Mouse (Mus musculus): ENCODE results near the gene Rnd1.

The Rnd1 gene

DNA sequence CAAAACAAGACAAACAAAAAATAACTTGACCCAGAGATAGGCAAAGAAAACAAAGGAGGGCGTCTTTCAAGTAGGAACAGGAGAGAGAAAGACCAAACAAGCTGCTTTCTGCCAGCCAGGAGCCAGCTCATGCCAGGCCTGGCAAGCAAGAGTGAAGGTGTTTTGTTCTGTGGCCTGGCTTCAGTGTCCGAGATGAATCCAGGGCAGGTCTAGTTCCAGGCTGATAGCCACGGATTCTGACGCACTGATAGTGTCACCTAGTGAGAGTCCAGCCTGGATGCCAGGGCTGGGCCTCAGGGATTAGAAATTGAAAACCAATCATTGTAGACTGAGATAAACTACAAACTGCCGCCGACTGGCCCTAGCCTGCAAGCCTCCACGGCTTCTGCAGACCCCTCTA, 716 bp upstream of the Rnd1 start:
- DNase-seq (ENCODE audit: low read depth), result no peak

DNA sequence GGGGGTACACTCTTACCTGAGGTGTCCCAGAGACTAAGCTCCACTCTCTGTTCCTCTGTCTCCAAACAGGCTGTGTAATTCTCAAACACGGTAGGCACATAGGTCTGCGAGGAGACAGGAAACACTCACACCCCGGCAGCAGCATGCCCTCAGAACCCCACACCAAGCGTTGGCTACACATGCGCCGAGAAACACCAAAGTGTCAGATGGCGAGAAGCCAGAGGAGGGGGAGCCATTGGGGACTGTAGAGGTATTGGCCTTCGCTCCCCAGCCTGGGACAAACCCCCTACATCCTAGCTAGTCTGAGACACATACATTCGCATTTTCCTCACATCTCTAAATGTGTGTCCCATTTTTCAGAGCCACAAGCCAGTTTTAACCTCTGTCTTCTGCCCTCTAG, 790 bp downstream of the Rnd1 start:
- no peak for DNase-seq (ENCODE audit: low read depth)

DNA sequence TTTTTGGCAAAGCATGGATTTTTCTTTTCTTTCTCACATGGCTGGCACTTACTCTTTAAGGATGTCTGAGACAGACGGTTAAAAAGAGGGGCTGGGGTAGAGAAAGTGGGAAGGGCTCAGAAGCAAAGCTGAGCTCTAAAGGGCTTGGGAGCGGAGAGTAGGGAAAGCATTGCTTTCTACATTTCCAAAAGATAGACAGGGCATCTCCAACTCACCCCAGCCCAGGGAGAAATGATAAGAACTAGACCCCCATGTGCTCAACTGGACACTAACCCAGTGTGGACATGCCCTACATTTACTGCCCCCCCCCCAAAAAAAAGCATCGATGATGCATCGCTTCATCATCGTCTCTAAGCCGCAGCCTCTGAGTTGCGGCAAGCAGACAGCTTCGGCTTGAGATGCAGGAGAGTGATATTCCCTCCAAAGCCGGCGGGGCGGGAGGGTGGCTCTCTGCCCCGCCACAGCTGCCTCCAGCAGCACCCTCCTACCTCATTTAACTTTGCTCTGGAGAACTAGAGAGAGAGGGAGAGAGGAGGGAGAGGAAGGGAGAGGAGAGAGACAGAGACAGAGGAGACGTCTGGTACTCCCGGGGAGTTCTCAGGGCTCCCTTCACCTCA, 1.5 kb downstream of the Rnd1 start:
- DNase-seq (ENCODE audit: low read depth), result no peak

DNA sequence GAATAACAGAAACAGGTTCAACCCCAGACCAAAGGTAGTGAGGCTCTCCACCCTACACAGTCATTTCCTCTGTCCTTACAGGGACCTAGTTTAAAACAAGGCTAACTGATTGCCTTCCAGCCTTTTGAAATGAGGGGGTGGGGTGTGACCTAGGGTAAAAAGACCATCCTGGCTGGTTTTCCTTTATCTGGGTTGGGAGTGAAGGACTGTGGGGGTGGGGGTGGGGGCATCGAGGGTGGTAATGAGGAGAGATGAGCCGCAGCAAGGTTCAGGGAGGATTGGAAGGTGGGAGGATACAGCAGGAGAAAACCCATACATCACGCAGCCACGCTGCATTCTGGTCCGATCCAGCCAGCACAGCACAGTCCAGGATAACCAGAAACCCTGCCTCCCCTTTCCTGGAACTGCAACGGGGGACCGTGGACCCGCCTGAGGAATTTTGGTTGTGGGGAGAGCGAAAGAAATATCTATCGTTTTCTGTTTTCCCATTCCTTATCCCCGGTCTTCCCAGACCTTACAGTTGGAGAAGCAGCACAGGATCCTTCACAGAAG, 2.2 kb downstream of the Rnd1 start:
- DNase-seq (ENCODE audit: low read depth), result no peak

DNA sequence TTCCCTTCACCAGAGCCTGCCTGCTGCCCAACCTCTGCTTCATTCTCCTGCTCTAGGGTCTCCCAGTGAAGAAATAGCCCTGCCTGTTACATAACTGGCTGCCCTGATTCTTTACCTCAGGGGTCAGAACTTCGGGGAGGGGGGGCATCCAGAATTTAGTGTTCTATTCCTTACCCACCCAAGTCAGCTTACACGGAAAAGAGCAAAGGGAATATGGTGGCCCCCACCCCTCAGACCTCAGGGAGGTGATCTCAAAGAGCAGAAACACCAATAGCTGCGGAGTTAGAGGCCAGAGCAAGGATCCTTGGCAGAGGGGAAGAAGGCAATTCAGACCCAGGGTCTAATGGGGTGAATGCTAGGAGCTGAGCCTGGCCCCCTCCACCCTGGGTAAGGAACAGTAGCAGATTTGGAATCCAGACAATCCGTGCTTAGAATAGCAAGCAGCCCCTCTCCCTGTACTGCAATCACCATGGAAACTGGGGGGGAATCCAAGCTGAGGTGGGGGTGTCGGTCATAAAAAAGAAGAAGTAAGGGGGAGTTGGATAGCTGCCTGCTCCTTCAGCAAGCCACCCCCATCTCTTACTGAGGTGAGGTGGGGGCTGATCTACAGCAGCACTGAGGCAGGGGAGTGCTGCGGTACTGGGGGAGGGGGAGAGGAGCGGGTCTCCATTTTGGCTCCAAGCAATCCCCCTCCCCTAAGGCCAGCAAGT, 2.8 kb downstream of the Rnd1 start:
- DNase-seq (ENCODE audit: low read depth), result no peak

DNA sequence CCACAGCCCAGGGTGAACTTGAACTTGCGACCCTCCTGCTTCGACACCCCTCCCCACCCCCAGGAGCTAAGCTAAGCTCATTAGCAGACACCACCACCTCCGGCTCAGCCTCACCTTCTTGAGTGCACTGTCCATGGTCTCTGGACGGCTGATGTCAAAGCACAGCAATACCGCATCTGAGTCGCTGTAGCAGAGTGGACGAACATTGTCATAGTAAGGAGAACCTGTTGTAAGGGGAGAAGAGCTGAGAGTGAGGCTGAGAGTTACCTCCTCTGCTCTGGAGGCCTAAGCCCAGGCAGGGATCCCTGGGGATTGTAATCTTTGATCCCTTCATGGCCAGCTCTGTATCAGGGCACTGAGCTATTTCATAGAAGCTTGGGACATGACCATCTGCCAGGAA, 3.5 kb downstream of the Rnd1 start:
- no peak for DNase-seq (ENCODE audit: low read depth)

DNA sequence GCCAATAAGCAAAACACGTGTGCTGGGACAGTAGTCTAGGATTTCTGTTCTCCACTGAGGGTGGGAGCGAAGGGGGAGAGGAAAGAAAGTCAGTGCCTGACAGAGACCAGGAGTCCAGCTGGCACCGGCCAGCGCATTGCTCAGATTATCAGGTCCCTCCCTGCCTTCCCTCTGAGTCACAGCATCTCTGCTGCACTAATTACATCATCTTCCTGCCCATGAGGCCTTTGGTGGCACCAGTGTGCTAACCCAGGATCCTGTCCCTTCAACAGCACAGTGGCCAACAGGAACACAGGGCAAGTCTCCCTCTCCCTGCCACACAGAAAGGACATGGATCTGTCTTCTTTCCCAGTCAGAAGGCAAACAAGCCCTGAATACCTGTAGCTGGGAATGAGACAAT, 4.7 kb downstream of the Rnd1 start:
- DNase-seq (ENCODE audit: low read depth), result no peak

DNA sequence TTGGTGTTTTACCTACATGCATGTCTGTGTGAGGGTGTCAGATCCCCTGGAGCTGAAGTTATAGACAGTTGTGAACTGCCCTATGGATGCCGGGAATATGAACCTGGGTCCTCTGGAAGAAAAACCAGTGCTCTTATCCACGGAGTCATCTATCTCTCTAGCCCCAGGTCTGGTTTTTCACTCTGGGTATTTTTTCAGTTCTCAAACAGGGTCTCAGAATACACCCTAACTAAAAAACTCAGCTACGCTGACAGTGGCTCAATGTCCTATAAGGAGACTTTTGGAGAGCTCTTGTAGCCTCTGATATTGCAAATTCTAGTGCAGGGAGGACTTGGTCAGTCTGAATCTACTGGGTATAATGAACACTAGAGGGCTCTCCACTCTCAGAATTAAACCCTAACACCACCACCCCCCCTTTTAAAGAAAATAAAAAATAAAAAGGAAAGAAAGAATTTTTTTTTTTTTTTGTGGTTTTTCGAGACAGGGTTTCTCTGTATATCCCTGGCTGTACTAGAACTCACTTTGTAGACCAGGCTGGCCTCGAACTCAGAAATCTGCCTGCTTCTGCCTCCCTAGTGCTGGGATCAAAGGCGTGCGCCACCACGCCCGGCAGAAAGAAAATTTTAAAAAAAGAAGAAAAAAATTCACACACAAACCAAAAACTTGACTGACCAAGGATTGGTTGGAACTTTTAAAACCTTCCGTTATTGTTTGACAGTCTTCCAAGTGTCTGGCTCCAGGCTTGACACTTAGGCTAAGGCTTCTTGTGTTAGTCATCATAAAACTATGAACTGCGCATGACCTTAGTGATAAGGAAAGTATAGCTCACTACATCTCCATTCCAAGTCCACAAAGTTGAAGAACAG, 13.0 kb downstream of the Rnd1 start:
- no peak for DNase-seq (ENCODE audit: low read depth)

DNA sequence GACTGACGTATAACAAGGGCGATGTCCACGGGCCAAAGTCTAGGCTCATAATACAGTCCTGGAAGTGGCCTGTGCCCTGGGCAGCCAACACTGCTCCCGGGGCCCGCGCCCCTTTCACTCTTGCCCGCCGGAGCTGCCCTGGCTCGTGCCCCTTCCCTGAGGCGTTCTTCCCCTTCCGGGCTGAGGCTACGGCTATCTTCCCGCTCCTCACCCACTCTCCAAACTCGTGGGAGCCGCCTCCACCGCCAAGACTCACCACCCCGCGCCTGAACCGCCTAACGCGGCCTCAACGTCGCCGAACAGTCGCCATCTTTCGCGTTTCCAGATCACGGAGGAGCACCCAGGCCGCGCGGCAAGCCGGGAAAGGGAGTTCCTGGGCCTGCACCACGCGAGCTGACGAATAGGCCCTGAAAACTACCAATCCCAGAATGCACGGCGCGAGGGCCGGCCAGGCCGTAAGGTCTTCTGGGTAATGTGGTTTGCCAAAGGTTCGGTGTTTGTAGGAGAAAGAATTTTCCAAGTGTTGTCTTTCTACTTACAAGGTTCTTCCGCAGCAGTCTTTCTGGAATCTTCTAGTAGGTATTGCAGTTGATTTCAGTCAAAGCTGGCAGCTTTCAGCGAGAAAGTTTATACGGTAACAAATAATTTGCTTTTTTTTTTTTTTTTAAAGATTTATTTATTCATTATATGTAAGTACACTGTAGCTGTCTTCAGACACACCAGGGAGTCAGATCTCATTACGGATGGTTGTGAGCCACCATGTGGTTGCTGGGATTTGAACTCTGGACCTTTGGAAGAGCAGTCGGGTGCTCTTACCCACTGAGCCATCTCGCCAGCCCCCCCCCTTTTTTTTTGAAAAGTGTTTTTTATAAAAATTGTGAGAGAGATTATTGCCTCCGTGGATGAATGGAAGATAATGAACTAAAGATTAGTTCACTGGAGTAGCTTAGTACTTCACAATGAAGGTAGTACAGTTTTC, 14.4 kb downstream of the Rnd1 start, which contains the start of gene Ddx23:
TSS of gene Ddx23 (minus strand) at position 328 of the 979 bp plus-strand sequence.
- peak; percentile 94 for DNase-seq (ENCODE audit: low read depth)

DNA sequence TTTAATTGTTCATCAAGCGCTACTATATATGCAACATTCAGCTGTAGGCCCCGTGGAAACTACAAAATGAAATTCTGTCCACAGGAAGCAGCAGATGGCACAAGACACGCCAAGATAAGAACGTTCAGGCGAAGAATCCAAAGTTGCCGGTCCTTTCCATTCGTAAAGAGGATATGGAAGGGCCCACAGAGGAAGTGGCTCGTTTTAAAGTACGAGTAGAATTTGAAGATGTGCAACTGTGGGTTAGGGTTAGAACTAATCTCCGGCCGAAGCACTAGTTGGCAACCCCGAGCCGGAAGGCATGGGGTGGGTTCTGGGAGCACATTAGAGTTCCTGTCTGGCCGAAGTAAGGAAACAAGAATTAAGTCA, 15.1 kb downstream of the Rnd1 start:
- DNase-seq (ENCODE audit: low read depth), result peak; percentile 51

DNA sequence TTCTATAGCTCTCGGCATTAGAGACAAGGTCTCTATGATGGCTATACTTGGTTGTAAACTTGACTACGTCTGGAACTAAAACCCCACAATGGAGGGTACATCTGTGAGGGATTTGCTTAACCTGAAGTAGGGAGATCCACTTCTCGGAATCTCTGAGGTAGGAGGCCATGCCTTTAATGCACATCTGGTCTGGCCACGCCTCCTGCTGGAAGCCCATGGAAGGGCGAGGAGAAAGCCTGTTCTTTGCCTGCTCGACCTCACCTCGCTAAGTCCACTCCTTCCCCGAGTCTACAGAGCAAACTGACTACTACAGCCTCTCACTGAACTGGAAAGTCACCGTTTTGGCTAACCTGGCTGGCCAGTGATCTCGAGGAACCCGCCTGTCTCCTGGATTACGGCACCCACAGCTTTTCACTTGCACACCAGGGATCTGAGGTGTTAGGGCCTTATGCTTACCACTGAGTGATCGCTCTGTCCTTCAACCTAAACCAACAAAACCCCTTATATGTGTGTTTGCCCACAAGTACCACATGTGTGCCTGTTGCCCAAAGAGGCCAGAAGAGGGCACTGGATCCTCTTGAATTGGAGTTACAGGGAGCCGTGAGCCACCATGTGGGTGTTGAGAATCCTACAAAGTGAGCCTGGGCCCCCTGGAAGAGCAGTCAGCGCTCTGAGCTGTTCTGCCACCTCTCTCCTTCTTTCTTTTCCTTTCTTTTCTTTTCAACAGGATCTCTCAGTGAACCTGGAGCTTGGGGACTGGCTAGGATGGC, 20.1 kb downstream of the Rnd1 start:
- no peak for DNase-seq (ENCODE audit: low read depth)

DNA sequence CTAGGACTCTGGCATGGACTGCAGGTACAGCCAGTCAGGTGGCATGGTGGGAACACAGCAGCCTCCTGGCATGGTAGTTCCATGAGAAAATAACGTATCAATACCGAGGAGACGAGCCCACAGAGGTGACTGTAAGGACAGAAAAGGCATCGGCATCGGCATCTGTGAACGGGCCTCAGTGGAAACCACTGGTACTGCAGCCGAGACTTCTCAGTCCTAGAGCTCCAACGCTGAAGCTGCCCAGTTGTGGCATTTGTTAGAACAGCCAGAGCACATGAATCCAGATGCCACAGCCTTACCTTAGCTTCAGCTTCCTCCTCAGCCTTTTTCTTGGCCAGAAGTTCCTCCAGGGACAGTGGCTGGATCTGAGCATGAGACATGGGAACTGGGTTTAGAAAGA, 25.1 kb downstream of the Rnd1 start:
- DNase-seq (ENCODE audit: low read depth), result no peak

DNA sequence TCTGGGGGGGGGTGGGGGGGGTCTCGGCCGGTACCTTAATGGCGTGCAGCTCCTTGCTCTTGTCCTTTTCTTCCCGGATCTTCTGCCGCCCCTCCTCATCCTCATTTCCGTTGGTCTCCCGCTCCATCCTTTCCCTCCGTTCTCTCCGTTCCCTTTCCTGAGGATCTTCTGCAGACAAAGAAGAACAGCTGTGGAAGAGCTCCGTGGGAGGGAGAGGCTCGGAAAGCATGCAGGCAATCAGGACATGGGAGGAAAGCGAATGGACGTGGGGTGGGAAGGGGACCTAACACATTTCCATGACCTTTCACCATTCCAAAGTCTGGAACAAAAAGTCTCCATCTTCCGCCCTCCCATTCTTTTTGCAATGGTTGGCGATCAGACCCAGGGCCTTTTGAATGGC, 25.8 kb downstream of the Rnd1 start:
- DNase-seq (ENCODE audit: low read depth), result no peak

DNA sequence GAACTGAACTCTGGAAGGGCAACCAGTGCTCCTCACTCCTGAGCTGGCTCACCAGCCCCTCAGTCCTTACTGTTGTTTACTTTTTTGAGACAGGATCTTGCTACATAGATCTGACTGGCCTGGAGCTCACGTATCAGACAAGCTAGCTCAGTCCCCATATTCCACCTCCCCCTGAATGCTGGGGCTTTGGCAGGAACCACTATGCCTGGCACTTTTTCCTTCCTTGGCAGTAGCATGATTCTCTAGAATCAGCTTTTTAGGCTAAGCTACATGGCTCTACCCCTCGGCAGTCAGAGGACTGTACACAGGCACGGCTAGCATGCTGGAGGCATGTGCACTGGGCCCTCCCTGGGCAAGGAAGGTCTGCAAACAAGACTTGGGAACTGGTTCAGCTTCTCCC, 29.2 kb downstream of the Rnd1 start:
- DNase-seq (ENCODE audit: low read depth), result no peak

DNA sequence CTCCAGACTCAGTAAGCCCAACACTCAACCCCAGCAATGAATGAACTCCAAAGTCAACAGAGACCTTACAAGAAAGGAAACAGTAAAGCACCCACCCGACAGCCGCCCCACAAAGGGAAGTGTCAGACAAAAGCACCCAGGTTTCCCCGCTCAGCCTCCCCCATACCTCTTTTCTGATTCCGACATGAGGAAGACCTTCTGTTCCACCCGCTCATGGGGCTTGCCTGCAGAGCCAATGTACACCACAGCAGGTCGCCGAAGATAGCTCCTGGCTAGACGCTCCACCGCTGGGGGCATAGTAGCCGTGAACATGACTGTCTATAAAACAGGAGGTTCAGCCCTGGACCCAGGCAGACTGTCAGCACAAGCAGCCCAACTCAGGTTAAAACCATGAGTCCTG, 30.0 kb downstream of the Rnd1 start:
- no peak for DNase-seq (ENCODE audit: low read depth)

DNA sequence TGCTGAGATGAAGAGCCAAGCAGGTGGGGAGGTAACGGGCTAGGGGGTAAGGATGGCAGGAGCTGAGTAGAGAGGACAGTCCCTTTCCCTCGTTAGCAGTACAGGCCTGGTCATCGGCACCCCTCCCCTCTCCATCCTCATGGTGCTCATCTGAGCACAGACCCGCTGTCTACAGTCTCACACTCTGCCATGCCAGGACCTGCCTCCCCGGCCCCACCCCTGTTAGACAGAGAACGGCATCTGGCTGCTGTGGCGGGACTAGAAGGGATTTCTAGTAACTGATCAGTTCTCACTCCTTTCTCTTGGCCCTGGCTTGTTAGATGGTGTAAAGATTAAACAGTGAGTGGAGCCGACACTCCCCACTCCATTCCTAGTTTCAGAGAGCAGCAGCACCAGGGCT, 30.5 kb downstream of the Rnd1 start:
- DNase-seq (ENCODE audit: low read depth), result no peak

DNA sequence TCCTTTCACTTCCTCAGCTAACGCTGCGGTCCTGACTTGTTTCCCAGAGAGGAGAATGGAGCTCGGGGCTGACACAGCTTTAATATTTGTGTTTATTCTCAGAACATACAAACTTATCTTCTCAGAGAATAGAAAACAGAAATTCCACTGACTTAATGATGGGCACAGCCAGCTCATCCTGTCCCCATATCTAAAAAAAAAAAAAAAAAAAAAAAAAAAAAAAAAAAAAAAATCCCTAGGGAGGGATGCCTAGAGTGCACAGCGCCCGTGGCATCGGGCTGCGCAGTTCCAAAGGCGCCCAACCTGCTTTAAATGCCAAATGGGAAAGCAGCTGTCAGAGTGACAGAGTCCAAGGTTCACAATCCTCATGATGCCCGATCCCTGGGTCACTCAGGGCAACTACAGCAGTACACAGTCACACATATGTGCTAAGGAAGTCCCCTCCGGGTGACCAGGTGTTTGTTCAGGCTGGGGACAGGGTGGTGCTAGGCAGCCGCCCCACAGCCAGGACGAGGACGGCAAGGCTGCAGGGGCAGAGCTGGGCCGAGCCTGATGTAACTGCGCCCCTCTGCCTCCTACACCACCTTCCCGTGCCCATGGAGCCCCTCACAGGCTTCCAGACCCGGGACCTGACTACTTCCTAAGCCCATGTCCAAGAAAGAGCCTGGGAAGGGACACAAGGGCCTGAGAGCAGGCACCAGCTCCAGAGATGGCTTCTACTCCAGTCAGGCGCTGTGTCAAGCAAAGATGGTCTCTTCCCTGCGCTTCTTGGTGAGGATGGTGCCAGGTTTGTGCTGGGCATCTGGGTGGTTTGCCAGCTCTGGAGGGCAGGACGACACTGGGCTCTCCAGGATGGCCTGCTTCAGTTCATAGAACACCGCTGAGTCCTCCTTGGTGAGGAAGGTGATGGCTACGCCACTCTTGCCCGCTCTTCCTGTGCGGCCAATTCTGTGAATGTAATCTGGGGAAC, 31.9 kb downstream of the Rnd1 start:
- DNase-seq (ENCODE audit: low read depth), result no peak

DNA sequence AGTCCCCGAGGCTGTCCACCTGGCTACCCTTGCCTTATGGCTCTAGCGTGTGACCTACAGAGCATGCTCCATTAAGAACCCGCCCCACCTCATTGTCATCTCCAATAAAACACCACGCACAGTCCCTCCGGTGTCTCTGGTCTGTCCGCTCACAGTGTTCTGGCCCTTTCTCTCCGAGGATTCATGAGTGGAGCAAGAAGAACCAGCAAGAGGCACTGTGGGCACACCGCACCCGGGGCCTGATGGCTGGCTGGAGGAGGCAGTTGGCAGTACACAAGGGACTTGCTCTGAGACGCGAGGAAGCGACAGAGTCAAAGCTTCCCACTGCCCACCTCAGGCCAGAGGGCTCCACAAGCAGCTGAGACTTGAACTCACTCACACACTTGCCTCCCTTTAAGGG, 32.9 kb downstream of the Rnd1 start:
- no peak for DNase-seq (ENCODE audit: low read depth)

DNA sequence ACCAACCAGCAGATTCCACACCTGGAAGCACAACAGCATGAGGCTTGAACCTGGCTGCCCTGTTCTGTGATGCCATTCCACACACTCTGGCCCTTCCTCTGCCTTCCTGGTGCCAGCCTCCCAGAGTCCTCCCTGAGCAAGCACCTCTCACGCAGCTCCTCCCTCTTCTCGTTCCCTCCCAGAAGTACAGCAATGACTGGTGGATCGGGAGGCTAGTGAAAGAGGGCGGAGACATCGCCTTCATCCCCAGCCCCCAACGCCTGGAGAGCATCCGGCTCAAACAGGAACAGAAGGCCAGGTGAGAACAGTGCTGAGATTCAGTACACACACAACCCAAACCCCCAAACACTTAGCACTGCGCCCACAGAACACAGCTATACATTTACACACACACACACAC, 37.1 kb downstream of the Rnd1 start:
- DNase-seq (ENCODE audit: low read depth), result no peak

DNA sequence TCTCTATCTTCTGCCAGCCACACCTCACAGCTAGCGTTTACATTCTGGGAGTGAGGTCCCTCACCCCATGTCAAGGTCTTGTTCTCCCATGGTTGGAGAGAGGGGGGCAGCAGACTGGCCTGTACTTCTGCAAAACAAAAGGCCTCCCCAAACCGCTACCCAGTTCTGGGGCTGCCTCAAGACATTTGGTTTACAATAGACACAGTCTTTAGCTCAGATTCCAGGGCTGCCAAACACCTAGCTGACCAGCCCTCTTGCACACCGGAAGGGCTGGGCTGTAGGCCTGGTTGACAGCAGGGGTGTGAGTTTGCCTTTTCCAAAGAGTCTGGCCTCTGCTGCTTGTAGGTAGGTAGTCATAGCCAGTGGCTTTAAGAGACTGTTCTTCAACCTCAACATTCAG, 40.1 kb downstream of the Rnd1 start:
- DNase-seq (ENCODE audit: low read depth), result no peak

All from c-Kit-positive CD71-positive TER-119-negative erythroid progenitor cells, embryonic 14.5 days (primary cell).